Mouse (Mus musculus): ENCODE results near the gene Ly6g5c.

The Ly6g5c gene

DNA sequence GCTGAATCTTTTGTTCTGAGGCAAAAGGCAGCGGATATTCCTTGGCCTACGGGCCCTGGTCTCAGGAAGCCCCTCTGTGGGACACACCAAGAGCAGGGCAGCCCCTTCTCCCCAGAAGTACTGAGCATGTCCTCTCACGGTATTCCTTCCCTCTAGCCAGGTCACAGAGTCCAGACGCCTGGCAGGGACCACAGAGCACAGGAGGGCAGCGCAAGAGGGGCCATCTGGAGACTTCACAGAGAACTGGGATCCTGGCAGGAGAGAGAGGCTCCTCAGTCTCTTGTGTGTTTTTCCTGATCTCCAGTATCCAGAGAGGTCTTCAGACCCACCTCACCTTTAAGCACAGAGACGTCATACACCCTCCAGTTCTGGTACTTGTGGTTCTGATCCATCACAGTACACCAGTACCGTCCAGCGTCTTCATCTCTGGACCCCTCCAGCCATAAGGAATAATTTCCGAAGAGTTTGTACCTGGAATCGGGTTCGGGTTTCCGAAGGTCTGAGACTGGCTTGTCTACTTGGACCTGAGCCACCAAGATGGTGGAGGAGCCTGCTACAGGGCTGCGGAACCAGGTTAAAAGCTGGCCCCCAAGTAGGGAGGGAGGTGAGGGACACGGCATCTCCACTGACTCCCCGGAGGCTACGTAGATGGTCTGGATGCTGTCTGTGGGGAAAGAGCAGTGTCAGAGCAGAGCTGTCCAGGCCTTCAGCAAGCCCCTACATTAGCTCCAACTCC, 25.1 kb upstream of the Ly6g5c start:
- no peak for DNase-seq

DNA sequence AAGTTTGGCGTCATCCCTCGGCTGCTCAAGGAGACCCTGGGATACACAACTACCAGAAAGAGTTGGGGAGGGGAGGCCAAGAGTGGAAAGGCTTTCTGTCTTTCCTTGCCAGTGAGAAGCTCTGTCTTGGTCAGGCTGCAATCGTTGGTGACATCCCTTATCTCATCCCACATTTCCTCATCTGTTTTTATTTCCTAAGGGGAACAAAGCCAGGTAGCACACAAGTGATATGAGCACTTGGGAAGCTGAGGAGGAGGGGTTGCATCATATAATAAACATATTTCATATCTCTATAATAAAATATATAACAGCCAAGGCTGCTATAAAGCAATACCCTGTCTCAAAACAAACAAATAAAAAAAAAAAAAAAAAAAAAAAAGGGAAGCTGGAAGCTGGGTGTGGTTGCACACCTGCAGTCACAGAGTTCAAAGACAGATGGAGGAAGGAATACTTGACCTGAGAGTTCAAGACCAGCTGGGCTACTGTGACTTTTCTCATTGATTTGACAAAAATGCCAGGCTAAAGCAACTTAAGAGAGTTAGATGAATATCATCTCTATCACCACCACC, 24.1 kb upstream of the Ly6g5c start:
- no peak for DNase-seq

- no peak for DNase-seq
These were observed 22.7 kb upstream of the Ly6g5c start, which contains the start of gene Ly6g6f for GRCm38 (mm10) chr17:35085208-35085865. Ly6g6f (minus strand) TSS chr17:35085610.

DNA sequence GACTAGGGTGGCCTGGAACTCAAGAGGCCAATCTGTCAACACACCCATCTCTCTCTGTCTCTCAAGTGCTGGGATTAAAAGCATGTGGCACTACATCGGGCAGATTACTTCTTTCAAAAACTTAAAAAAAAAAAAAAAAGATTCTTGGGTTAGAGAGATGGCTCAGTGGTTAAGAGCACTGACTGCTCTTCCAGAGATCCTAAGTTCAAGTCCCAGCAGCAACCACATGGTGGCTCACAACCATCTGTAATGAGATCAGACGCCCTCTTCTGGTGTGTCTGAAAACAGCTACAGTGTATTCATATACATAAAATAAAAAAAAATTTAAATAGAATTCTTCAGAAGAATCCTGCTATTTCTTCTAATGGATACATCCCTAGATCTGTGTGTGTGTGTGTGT, 19.9 kb upstream of the Ly6g5c start:
- DNase-seq: no peak

- DNase-seq: peak; percentile 85 to 89
These were observed 19.0 kb upstream of the Ly6g5c start, which contains the start of gene Abhd16a for GRCm38 (mm10) chr17:35088825-35089644. Abhd16a (plus strand) TSS chr17:35089263.

DNA sequence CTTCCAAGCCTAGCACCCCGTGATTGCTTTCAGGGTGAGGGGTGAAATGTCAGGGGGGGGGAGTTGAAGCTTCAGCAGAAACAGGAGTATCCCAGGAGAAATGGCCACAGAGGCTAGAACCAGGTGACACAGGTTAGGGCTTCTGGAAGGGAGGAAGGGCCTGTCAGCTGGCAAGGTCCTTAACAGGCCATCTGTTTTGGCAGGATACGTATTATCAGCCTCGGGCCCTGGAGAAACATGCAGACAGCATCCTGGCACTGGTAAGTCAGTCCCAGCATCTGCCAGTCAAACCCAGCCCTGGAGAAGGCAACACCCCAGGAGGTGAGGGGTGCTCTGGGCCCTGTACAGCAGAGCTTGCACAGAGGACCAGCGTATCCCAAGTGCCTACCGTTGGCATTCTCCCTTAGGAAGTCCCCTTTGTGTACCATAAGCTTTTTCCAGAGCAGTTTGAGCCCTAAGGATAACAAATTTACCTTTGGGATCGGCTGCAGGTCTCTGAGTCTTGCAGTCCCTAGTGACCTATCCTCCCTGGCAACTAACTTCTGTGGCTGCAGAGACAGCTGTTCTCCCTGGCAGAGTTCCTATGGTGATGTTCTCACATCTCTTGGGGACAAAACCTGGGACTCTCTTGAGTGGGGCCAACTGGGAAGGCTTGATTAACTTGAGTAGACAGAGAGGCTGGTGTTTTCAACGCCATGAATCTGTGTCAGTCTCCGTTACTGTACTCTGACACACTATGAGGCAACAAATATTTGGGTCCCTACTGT, 17.7 kb upstream of the Ly6g5c start:
- no peak for DNase-seq

DNA sequence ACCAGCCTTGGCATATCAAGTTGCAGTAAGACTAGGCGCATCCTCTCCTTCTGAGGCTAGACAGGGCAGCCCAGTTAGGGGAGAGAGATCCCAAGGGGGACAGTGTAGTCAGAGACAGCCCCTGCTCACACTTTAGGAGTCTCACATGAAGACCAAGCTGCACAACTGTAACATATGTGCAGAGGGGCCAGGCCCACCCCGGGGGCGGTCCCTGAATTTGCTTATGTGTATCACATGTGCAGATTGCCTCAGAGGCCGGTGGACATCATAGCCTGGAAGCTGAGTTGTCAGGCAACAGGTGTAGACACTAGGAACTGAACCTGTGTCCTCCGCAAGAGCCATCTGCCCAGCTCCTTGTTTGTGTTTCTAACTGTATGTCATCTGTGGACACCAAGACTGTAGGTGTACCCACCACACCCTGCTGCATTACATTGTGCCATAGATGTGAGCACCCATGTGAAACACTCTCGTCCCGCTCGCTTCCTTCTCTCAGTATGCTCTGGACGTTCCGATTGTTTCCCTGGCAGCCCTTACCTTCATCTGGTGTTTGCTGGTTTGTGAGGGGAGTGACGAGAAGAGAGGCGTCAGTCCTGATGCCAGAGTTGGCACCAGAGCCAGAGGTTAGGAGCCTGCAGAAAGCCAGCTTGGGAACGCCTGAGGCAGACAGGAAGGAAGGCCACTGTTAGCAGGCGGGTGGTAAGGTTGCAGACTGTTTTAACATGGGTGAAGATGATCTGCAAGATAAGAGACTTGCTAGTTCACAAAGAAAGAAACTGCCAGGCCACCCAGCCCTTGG, 15.5 kb upstream of the Ly6g5c start:
- no peak for DNase-seq

GRCm38 (mm10) chr17:35094475-35095365, 13.4 kb upstream of the Ly6g5c start:
- DNase-seq: no peak

- no peak for DNase-seq
These were observed 11.5 kb upstream of the Ly6g5c start for GRCm38 (mm10) chr17:35096597-35096996.

GRCm38 (mm10) chr17:35097164-35097655, 10.9 kb upstream of the Ly6g5c start:
- no peak for DNase-seq

DNA sequence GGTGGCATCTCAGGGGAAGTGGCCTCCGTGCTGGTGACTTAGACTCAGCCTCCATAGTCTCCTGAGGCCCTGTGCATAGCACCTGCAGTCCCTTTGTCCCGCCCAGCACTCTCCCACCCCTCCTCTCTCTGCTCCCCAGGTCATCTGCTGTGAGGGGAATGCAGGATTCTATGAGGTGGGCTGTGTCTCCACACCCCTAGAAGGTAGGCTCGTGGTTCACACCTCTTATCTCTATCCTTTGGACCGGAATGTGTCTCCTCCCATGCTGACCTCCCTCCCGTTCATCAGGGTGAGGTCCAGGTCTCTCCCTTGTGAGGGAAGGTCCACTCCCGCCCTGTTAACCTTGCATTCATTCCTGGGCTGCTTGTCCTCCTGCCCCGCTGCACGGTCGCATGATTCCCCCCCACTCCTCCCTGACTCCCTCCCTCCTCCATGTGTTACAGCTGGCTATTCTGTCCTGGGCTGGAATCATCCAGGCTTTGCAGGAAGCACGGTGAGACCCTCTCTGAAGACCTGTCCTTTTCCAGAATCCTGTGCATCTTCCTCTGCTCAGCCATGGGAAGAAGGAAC, 7.8 kb upstream of the Ly6g5c start:
- no peak for DNase-seq

- no peak for DNase-seq
These were observed 6.9 kb upstream of the Ly6g5c start for GRCm38 (mm10) chr17:35101161-35101560.

DNA sequence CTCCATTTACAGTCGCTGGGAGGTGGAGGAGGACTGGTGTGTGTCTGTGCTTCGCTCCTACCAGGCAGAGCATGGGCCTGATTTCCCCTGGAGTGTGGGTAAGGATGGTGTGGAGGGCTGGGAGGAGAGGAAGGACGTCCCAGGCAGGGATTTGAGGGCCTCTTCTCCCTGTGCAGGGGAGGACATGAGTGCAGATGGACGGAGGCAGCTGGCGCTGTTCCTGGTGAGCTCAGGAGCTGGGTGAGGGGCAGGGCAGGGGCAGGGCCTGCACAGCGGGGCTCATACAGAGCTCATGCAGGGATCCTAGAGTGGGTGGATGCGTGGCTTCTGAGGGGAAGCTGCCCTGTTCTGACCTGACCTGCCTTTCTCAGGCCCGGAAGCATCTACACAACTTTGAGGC, 5.8 kb upstream of the Ly6g5c start:
- DNase-seq: no peak

DNA sequence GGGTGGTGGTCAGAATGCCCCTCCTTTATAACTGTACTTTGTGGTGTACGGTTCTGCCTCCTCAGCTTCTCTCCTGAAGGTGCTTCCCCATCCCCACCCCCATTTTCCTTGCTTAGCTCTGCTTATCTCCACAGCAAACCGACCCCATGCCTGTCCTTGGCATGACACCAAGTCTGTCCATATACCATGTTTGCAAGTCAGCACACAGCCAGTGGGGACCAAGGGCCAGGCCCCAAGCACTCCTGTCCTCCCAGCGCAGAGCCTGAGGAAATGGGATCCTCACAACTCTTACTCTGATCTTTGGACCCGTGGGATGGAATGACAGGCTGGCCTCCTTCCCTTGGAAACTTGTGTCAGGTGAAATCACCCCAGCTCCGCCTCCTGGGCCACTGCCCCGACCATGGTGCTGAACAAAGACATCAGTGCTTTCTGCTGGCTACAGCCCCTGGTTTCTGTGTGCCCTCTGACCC, 4.8 kb upstream of the Ly6g5c start:
- DNase-seq: no peak

GRCm38 (mm10) chr17:35104079-35104478, 4.0 kb upstream of the Ly6g5c start:
- no peak for DNase-seq

GRCm38 (mm10) chr17:35104754-35105153, 3.3 kb upstream of the Ly6g5c start:
- no peak for DNase-seq

- DNase-seq: no peak
These were observed 2.2 kb upstream of the Ly6g5c start for GRCm38 (mm10) chr17:35105740-35106389.

GRCm38 (mm10) chr17:35106522-35106921, 1.6 kb upstream of the Ly6g5c start:
- DNase-seq: no peak

GRCm38 (mm10) chr17:35111774-35112173, 3.7 kb downstream of the Ly6g5c start:
- no peak for DNase-seq

Measured in thymus, adult 18-20 months (tissue).